Mouse (Mus musculus): ENCODE results near the gene Gm20388. TPM values are rescaled to one million over a fixed set of nuclear protein-coding genes. Genes with fewer than 3 reads are reported as not detected.
"Not testable (repeated sequence)": the region's sequence is repeated elsewhere in the genome, so short reads cannot be mapped to it uniquely, and the experiment has no call there.

Gm20388 gene
- polyA plus RNA-seq, 1 experiment from 2014 or later: 7.4 TPM

DNA sequence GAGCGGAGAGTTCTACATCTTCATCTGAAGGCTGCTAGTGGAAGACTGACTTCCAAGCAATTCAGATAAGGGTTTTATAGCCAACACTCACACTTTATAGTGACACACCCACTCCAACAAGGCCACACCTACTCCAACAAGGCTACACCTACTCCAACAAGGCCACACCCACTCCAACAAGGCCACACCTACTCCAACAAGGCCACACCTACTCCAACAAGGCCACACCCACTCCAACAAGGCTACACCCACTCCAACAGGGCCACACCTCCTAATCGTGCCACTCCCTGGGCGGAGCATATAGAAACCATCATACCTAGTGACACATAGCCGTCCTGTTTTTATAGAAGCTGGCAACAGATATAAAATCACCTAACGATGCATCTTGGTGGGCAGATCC lies 3286.4 kb downstream of the Gm20388 start:
- not testable (repeated sequence) for ATAC-seq (replicated peaks; ENCODE audit: low FRiP score); H3K4me2 ChIP-seq; H3K9me3 ChIP-seq (replicated peaks); H3K27ac ChIP-seq; H3K9ac ChIP-seq; H3K4me3 ChIP-seq (replicated peaks); H3K36me3 ChIP-seq; H3K27me3 ChIP-seq; H3K4me1 ChIP-seq
- 72% methylated on average over 5 of the region's 5 CpGs for WGBS

DNA sequence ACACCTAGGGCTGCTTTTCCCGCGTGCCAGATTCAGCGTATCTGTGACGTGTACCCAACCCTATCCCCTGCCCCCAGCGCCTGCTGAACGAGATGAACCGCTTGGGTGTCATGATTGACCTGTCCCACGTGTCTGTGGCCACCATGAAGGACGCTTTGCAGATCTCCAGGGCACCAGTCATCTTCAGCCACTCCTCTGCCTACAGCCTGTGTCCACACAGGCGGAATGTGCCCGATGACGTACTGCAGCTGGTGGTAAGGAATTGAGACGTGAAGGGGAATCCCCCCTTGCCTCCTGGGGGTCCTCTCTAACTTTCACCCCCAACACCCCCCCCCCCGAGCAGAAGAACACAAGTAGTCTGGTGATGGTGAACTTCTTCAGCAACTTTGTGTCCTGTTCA lies 3289.2 kb downstream of the Gm20388 start:
- no peaks in the 10 kb centered on the region for H3K27me3 ChIP-seq
- H3K27ac ChIP-seq: no peak overlapping the region
- H3K9ac ChIP-seq: no peak overlapping the region
- no peak overlapping the region for H3K4me3 ChIP-seq (replicated peaks)
- ATAC-seq (replicated peaks; ENCODE audit: low FRiP score): no peak
- H3K9me3 ChIP-seq (replicated peaks): no peaks in the 10 kb centered on the region
- peaks cover 10% of the 10 kb centered on the region; the same call in 1 of the 2 replicates for H3K36me3 ChIP-seq
- WGBS: 61% methylated on average over 14 of the region's 14 CpGs
- no peaks in the 10 kb centered on the region for H3K4me1 ChIP-seq
- H3K4me2 ChIP-seq: no peak overlapping the region

DNA sequence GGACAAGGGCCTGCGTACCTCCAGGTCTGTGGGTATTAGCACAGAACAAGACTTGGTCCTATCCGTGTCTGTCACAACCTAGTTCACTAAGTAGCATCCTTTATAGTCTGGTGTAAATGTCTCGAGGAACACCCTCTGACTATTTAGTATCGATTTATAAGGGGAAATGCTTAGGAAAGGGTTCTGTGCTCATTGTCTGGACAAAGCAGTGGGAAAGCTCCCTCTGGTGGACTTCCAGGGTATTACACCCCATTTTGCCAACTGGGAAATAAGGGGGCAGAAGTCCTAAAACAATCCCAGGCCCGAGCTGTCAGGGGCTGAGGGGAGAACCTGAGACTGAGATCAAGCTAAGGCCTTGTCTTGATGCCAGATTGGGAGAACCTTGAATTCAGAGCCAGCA lies 3291.6 kb downstream of the Gm20388 start:
- Histone ChIP-seq H3K36me3 (peaks cover 31% of the 10 kb centered on the region), H3K4me2 (no peak overlapping the region), H3K9me3 (replicated peaks) (no peaks in the 10 kb centered on the region), H3K4me3 (replicated peaks) (no peak overlapping the region), H3K27me3 (no peaks in the 10 kb centered on the region), H3K9ac (no peak overlapping the region), H3K27ac (no peak overlapping the region), H3K4me1 (no peaks in the 10 kb centered on the region)
- ATAC-seq (replicated peaks; ENCODE audit: low FRiP score): no peak
- WGBS: 29% methylated on average over 5 of the region's 5 CpGs

DNA sequence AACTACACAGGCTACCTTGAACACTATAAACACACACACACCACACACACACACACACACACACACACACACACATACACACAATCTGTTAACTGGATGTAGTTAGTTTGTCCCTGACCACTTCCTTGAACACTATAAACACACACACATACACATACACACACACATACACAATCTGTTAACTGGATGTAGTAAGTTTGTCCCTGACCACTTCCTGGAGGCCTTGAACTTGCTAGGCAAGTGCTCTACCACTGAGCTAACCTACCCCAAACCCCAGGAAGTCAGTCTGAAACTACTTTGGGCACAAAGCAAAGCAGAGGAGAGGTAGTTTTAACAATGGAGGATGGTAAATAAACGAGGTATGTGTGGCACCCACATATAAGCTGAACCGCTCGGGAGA lies 3292.9 kb downstream of the Gm20388 start:
- Histone ChIP-seq H3K27me3 (no peaks in the 10 kb centered on the region), H3K36me3 (peaks cover 44% of the 10 kb centered on the region), H3K27ac (no peak overlapping the region), H3K9ac (no peak overlapping the region), H3K4me2 (no peak overlapping the region), H3K4me3 (replicated peaks) (no peak overlapping the region), H3K9me3 (replicated peaks) (no peaks in the 10 kb centered on the region), H3K4me1 (no peaks in the 10 kb centered on the region)
- ATAC-seq (replicated peaks; ENCODE audit: low FRiP score): no peak
- WGBS: 83% methylated on average over 3 of the region's 3 CpGs

DNA sequence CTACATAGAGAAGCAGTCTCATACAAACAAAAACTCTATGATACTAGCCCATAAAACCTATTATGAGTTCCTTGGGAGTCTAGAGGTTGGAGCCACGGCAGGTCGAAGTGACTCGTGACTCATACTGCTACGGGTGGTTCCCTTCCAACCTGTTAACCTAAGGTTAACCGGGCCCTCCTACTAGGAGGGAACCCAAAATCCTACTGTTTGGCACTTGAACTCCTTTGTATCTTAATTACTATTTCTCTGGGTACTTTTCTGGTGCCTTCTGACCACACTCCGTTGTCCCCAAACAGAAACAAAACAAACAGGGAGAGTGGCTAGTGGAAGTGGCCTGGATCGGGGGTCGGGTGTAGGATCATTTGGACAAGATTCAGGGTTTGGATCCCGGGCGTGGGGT lies 3301.2 kb downstream of the Gm20388 start:
- Histone ChIP-seq H3K4me1 (peaks cover 23% of the 10 kb centered on the region), H3K9me3 (replicated peaks) (no peaks in the 10 kb centered on the region), H3K27me3 (no peaks in the 10 kb centered on the region), H3K4me3 (replicated peaks) (peak overlapping the region; percentile 94), H3K27ac (no peak overlapping the region), H3K9ac (peak overlapping the region; percentile 96), H3K36me3 (peaks cover 36% of the 10 kb centered on the region), H3K4me2 (peak overlapping the region; percentile 88)
- ATAC-seq (replicated peaks; ENCODE audit: low FRiP score): no peak
- 40% methylated on average over 10 of the region's 10 CpGs for WGBS

DNA sequence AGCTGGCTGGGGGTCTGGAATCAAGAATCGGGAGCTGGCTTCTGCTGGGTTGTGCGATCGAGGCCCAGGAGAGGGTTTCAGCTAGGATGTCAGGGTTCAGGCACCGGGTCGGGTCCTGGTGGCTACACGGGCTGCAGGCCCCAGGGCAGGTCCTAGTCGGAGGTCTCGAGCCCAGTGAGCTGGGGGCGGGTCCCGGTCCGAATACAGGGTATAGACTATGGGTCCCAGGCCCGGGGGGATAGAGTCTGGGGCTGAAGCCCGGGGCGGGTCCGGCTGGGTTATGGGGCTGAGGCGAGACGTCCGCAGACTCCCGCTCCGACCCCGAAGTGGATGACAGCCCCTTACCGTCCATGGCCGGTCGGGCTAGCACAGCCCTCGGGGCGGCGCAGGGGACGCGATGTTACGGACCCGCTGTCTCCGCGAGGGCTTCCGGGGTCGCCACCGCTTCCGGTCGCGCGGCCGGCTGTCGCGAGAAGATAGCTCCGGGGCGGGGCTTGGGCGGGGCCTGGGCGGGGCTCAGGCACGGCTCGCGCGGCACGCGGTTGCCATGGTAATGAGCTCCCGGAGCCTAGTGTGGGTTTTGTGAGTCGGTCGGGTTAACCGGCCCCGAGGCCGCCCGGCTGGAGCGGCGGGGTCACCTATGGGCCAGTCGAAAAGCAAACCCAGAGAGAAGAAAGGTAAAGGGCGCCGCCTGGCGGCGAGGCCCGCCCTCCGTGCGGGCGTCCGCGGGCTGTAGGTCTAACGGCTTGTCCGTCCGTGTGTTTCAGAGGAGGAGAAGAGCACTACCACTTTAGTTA lies 3301.9 kb downstream of the Gm20388 start, which contains the start of the genes Chmp1a and Spata33:
Gene Chmp1a, minus strand, starts transcription at position 443 of the 797 bp plus-strand sequence.
Gene Spata33, plus strand, starts transcription at position 512 of the 797 bp plus-strand sequence.
- peak within 1 kb of the TSS; percentile 94 for H3K4me3 ChIP-seq (replicated peaks)
- peaks cover 23% of the 10 kb centered on the region for H3K4me1 ChIP-seq
- H3K9ac ChIP-seq: peak within 1 kb of the TSS; percentile 96
- peak within 1 kb of the TSS; percentile 81 for H3K27ac ChIP-seq
- H3K9me3 ChIP-seq (replicated peaks): no peaks in the 10 kb centered on the region
- peak within 1 kb of the TSS; percentile 88 for H3K4me2 ChIP-seq
- ATAC-seq (replicated peaks; ENCODE audit: low FRiP score): peak; percentile 97
- under 1% methylated on average over 75 of the region's 76 CpGs for WGBS
- H3K27me3 ChIP-seq: no peaks in the 10 kb centered on the region
- peaks cover 29% of the 10 kb centered on the region for H3K36me3 ChIP-seq

DNA sequence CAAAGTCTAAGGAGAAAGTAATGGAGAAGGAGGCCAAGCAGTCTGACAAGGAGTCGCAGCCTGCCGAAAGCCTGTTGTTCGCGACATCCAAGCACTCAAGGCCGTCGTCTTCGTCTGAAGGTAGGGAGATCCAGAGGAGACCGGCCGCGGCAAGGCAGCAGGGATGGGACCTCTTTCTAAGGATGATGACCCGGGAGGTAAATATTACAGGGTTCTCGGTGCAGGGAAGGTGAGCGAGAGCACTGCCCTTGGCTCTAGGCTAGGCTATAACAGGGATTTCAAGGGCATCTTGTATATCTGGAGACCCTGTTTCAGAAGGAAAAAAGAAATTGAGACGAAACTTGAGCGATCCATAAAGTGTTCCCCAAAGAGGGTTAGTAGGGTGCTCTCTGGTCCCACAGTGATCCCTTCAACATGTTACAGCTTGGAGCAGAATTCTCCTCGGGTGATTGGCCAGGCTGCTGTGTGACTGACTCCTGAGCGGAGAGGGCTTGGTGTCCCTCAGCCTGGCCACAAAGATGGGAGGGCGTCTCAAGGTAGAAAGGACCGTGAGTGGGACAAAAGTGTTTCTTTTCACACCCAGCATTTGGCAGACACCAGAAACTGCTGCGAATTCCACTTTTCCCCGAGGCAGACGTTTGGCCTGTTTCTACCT lies 3302.6 kb downstream of the Gm20388 start:
- Histone ChIP-seq H3K36me3 (peaks cover 22% of the 10 kb centered on the region), H3K4me2 (peak overlapping the region; percentile 88), H3K9me3 (replicated peaks) (no peaks in the 10 kb centered on the region), H3K4me1 (peaks cover 23% of the 10 kb centered on the region), H3K9ac (peak overlapping the region; percentile 67), H3K27ac (peak overlapping the region; percentile 81), H3K27me3 (no peaks in the 10 kb centered on the region), H3K4me3 (replicated peaks) (peak overlapping the region; percentile 94)
- ATAC-seq (replicated peaks; ENCODE audit: low FRiP score): no peak; the same call in none of the 2 replicates
- WGBS: 7% methylated on average over 22 of the region's 22 CpGs

DNA sequence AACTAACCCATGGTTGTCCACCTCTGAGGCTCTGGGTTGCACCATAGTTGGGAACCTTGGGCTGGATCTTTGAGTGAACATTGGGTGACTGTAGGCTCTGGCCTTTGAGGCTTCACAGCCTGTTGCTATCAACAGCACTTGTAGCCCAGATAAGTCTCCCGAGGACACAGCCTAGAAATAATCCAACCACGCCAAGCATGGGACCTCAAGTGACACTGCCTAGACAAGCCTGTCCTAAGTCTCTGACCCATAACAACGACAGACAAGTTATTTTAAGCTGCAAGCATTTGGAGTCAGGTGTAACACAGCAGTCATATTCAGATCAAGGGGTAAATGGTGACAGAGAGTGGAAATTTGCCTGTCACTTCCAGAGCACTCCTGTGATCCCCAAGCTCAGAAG lies 3304.8 kb downstream of the Gm20388 start:
- H3K27ac ChIP-seq: no peak overlapping the region
- WGBS: 78% methylated on average over 3 of the region's 3 CpGs
- H3K4me3 ChIP-seq (replicated peaks): no peak overlapping the region
- H3K4me1 ChIP-seq: peaks cover 23% of the 10 kb centered on the region
- H3K9ac ChIP-seq: no peak overlapping the region
- no peak for ATAC-seq (replicated peaks; ENCODE audit: low FRiP score)
- H3K9me3 ChIP-seq (replicated peaks): no peaks in the 10 kb centered on the region
- H3K4me2 ChIP-seq: no peak overlapping the region
- H3K27me3 ChIP-seq: no peaks in the 10 kb centered on the region
- H3K36me3 ChIP-seq: 0 out of 2 replicates have a peak, but pooled peaks cover 2% of the 10 kb centered on the region

DNA sequence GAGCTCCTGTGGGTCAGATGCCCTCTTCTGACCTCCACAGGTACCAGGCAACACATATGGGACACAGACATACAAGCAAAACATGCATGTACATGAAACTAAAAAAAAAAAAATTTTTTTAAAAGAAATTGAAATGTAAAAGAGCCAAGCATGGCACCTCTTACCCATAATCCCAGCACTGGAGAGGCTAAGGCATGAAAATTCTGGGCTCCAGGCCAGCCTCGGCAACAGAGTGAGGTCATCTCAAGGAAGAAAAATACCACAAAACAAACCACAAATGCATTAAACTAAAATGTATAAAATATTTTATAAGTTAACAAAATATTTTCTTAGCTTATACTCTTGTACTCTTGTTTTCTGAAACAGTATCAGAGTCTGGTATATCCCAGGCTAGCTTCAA lies 3310.3 kb downstream of the Gm20388 start:
- no peak overlapping the region for H3K4me3 ChIP-seq (replicated peaks)
- 74% methylated on average over 1 of the region's 1 CpGs for WGBS
- no peak overlapping the region for H3K9ac ChIP-seq
- no peak for ATAC-seq (replicated peaks; ENCODE audit: low FRiP score)
- H3K27ac ChIP-seq: no peak overlapping the region
- H3K36me3 ChIP-seq: no peaks in the 10 kb centered on the region
- no peaks in the 10 kb centered on the region for H3K9me3 ChIP-seq (replicated peaks)
- H3K4me1 ChIP-seq: peaks cover 16% of the 10 kb centered on the region
- no peaks in the 10 kb centered on the region for H3K27me3 ChIP-seq
- H3K4me2 ChIP-seq: no peak overlapping the region

DNA sequence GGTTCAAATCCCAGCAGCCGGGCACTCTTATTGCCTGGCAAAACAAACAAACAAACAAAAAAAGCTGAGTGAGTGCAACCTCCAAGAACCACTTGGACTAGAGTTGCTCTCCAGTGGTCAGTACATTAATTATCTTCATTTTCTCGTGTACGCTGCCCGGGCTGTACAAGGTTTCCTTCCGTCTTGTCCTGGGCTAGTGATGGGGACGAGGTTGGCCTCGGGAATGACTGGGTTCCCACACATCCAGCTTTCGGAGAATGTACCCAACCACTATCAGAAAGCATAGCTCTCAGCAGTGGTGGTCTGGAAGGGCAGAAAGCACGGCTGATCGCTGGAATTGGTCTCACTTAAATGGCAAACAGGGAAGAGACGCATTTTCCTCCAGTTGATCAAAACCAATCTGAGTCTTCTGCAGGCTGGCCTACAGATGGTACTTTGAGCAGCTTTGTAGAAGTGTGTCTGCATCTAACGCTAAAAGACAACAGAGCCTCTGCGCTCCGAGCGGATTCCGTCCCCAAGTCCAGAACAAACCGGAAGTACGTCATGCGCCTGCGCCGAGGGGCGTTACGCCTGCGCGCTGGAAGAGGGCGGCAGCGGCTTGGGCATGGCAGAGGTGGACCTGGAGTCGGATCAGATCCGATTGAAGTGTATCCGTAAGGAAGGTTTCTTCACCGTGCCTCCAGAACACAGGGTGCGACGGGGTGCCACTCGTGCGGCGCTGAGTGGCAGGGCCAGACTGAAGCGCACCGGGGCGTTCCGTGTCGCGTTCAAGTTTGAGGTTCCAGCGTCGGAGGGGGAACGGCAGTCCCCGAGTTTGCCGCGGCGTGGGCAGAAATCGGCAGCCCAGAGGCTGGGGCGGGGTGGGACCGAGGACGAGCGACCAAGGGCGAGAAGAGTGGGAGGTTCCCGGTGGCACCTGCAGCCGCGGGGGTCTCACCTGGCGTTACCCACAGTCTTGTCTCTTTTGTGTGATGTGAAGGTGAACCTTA lies 3313.9 kb downstream of the Gm20388 start, which contains the start of gene Cdk10:
Gene Cdk10, plus strand, starts transcription at position 565 of the 989 bp plus-strand sequence.
- H3K9ac ChIP-seq: peak within 1 kb of the TSS; percentile 96
- ATAC-seq (replicated peaks; ENCODE audit: low FRiP score): peak; percentile 90
- H3K4me3 ChIP-seq (replicated peaks): peak within 1 kb of the TSS; percentile 73
- peak within 1 kb of the TSS; percentile 93 for H3K27ac ChIP-seq
- WGBS: 3% methylated on average over 59 of the region's 59 CpGs
- peak within 1 kb of the TSS; percentile 95 for H3K4me2 ChIP-seq
- H3K9me3 ChIP-seq (replicated peaks): no peaks in the 10 kb centered on the region
- H3K4me1 ChIP-seq: peaks cover 18% of the 10 kb centered on the region
- no peaks in the 10 kb centered on the region for H3K27me3 ChIP-seq
- H3K36me3 ChIP-seq: peaks cover 32% of the 10 kb centered on the region

DNA sequence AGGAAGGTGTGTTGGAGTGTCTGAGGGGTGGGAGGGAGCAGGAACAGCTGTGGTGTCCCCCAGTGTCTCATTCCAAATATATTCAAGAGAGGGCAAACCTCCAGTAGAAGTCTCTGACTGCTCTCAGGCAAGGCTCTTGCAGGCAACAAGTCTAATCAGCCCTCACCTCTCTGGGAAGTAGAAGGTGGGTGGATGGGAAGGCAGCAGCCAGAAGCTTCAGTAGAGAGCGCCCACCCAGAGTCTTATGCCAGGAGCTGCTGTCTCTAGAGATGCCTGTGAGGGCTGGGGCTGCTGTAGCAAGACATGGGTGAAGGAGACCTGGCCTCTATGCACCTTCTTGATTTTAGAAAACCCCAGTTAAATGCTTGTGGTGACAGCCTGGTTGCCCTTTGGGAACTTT lies 3317.8 kb downstream of the Gm20388 start:
- Histone ChIP-seq H3K4me1 (peaks cover 26% of the 10 kb centered on the region), H3K9me3 (replicated peaks) (no peaks in the 10 kb centered on the region), H3K27ac (no peak overlapping the region), H3K4me2 (no peak overlapping the region), H3K9ac (no peak overlapping the region), H3K4me3 (replicated peaks) (no peak overlapping the region), H3K27me3 (peaks cover 7% of the 10 kb centered on the region), H3K36me3 (peaks cover 37% of the 10 kb centered on the region)
- no peak for ATAC-seq (replicated peaks; ENCODE audit: low FRiP score)
- WGBS: 100% methylated on average over 1 of the region's 1 CpGs
